Mouse (Mus musculus) G1E-ER4 (cell line): ENCODE measurements around the gene Gm11437. TPM values are rescaled to one million over a fixed set of nuclear protein-coding genes. Genes with fewer than 3 reads are reported as not detected.

Experiments used
- GATA1 ChIP-seq: IDR thresholded peaks from one replicate; pipeline ENCODE4 v1.8.0; 2012; ENCODE audit warnings: low read length, inconsistent platforms
- polyA plus RNA-seq: library from polyadenylated mRNA; stranded (reverse); fragments of >175 nt; gene quantifications from 2 replicates; pipeline ENCODE4 v1.2.3, GENCODE M21; 2012

The Gm11437 gene
- not detected in 2 replicates for polyA plus RNA-seq

- TF ChIP-seq GATA1 = no peak
These were observed at the start of gene Gm11437 for GRCm38 (mm10) chr11:84167046-84167526. Gm11437 (minus strand) TSS chr11:84167476.

- no peak for TF ChIP-seq GATA1
These were observed 43.6 kb upstream of the Gm11437 start for GRCm38 (mm10) chr11:84210876-84211275.

- no peak for TF ChIP-seq GATA1
These were observed 38.5 kb upstream of the Gm11437 start for GRCm38 (mm10) chr11:84205776-84206175.

- TF ChIP-seq GATA1 = no peak
These were observed 30.5 kb upstream of the Gm11437 start for GRCm38 (mm10) chr11:84197607-84198402.

GRCm38 (mm10) chr11:84194751-84195150 lies 27.5 kb upstream of the Gm11437 start:
- TF ChIP-seq GATA1 = no peak

GRCm38 (mm10) chr11:84193249-84193648 lies 26.0 kb upstream of the Gm11437 start:
- no peak for TF ChIP-seq GATA1

- TF ChIP-seq GATA1 = no peak
These were observed 23.4 kb upstream of the Gm11437 start for GRCm38 (mm10) chr11:84190581-84191233.

GRCm38 (mm10) chr11:84188530-84188929 lies 21.3 kb upstream of the Gm11437 start:
- TF ChIP-seq GATA1 = no peak

GRCm38 (mm10) chr11:84181286-84181685 lies 14.0 kb upstream of the Gm11437 start:
- no peak for TF ChIP-seq GATA1

- no peak for TF ChIP-seq GATA1
These were observed 12.8 kb upstream of the Gm11437 start for GRCm38 (mm10) chr11:84179954-84180598.

- TF ChIP-seq GATA1 = no peak
These were observed 12.1 kb upstream of the Gm11437 start for GRCm38 (mm10) chr11:84179226-84179953.

GRCm38 (mm10) chr11:84178571-84178970 lies 11.3 kb upstream of the Gm11437 start:
- no peak for TF ChIP-seq GATA1

GRCm38 (mm10) chr11:84172539-84173435 lies 5.5 kb upstream of the Gm11437 start:
- no peak for TF ChIP-seq GATA1

- no peak for TF ChIP-seq GATA1
These were observed 1.5 kb upstream of the Gm11437 start for GRCm38 (mm10) chr11:84168701-84169288.
